Mouse (Mus musculus): ENCODE data around the gene Padi6.

The Padi6 gene

GRCm38 (mm10) chr4:140703636-140704035, 38.8 kb downstream of the Padi6 start:
- no peak for DNase-seq

- peak; percentile 65 for DNase-seq
These were observed 39.7 kb downstream of the Padi6 start for GRCm38 (mm10) chr4:140702611-140703327.

- no peak for DNase-seq
These were observed 40.5 kb downstream of the Padi6 start for GRCm38 (mm10) chr4:140701716-140702561.

- peak; percentile 78 for DNase-seq
These were observed 41.3 kb downstream of the Padi6 start for GRCm38 (mm10) chr4:140701049-140701715.

- DNase-seq = no peak
These were observed 42.0 kb downstream of the Padi6 start, which contains the start of gene Rcc2 for GRCm38 (mm10) chr4:140700269-140701018. Gene Rcc2 (plus strand): TSS chr4:140700541.

GRCm38 (mm10) chr4:140699441-140700127, 42.9 kb downstream of the Padi6 start:
- DNase-seq = peak; percentile 83

GRCm38 (mm10) chr4:140695675-140696585, 46.5 kb downstream of the Padi6 start:
- no peak for DNase-seq

- DNase-seq = no peak
These were observed 47.3 kb downstream of the Padi6 start for GRCm38 (mm10) chr4:140695146-140695545.

- no peak for DNase-seq
These were observed 47.8 kb downstream of the Padi6 start for GRCm38 (mm10) chr4:140694551-140695060.

- DNase-seq = no peak
These were observed 48.9 kb downstream of the Padi6 start for GRCm38 (mm10) chr4:140693513-140693912.

GRCm38 (mm10) chr4:140691481-140691880, 51.0 kb downstream of the Padi6 start:
- DNase-seq = no peak

- no peak for DNase-seq
These were observed 52.4 kb downstream of the Padi6 start for GRCm38 (mm10) chr4:140689873-140690655.

- DNase-seq = no peak
These were observed 53.5 kb downstream of the Padi6 start for GRCm38 (mm10) chr4:140688826-140689425.

GRCm38 (mm10) chr4:140688044-140688825, 54.2 kb downstream of the Padi6 start:
- DNase-seq = no peak

- no peak for DNase-seq
These were observed 57.6 kb downstream of the Padi6 start for GRCm38 (mm10) chr4:140684881-140685303.

GRCm38 (mm10) chr4:140684141-140684871, 58.1 kb downstream of the Padi6 start:
- no peak for DNase-seq

GRCm38 (mm10) chr4:140683608-140684007, 58.8 kb downstream of the Padi6 start:
- no peak for DNase-seq

All from layer of hippocampus, adult 9-11 months (tissue).